Mouse (Mus musculus): ENCODE results near the gene Olfr209.

DNA sequence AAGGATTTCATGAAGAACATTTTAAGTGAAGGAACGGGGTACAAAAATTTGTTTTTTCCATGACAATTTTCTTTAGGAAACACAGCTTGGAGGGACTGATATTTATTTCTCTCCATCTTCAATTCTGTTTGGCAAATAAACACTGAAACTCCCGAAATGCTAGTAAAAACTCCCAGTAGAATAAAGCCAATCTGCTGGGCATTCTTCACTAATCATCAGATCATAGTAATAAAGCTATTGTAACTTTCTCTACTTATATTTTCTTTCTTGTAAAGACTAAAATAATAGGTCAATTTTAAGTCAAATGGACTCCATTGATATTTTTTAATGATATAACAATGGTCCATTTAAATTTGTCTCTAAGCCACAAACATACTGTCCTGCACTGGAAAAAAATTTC, at the start of gene Olfr209:
- no peak for TF ChIP-seq CTCF (IDR thresholded peaks at IDR 0.05; ENCODE audit: low read depth)
- TF ChIP-seq EP300 (IDR thresholded peaks at IDR 0.05; ENCODE audit: low read depth): no peak
